Mouse (Mus musculus): ENCODE results near the gene Inf2. TPM values are rescaled to one million over a fixed set of nuclear protein-coding genes. Genes with fewer than 3 reads are reported as not detected.

Inf2 gene
- polyA plus RNA-seq, 1 experiment, result 33.6 TPM

- no peak for DNase-seq
- WGBS, result 49% methylated on average over 21 of the region's 21 CpGs
- H3K4me3 ChIP-seq (replicated peaks; ENCODE audit: extremely low read depth, low read depth, low read length), result no peak overlapping the region
- H3K4me1 ChIP-seq (ENCODE audit: control insufficient read depth, insufficient read depth, low read length), result peaks cover 52% of the 10 kb centered on the region
- TF ChIP-seq POLR2A (IDR thresholded peaks at IDR 0.05; ENCODE audit: borderline replicate concordance, extremely low read depth, low read depth, low read length) (no peak), CTCF (IDR thresholded peaks at IDR 0.05; ENCODE audit: insufficient read depth, low read length) (no peak)
Observed at GRCm38 (mm10) chr12:112592985-112593734, 4.6 kb downstream of the Inf2 start.

- DNase-seq, result no peak
- 48% methylated on average over 16 of the region's 16 CpGs for WGBS
- TF ChIP-seq CTCF (IDR thresholded peaks at IDR 0.05; ENCODE audit: insufficient read depth, low read length) (no peak), POLR2A (IDR thresholded peaks at IDR 0.05; ENCODE audit: borderline replicate concordance, extremely low read depth, low read depth, low read length) (no peak)
- no peak overlapping the region for H3K4me3 ChIP-seq (replicated peaks; ENCODE audit: extremely low read depth, low read depth, low read length)
- H3K4me1 ChIP-seq (ENCODE audit: control insufficient read depth, insufficient read depth, low read length), result peaks cover 50% of the 10 kb centered on the region
Observed at GRCm38 (mm10) chr12:112593951-112594915, 5.6 kb downstream of the Inf2 start.

- peaks cover 42% of the 10 kb centered on the region for H3K4me1 ChIP-seq (ENCODE audit: control insufficient read depth, insufficient read depth, low read length)
Observed at GRCm38 (mm10) chr12:112594989-112595388, 6.4 kb downstream of the Inf2 start.

GRCm38 (mm10) chr12:112595626-112596025, 7.0 kb downstream of the Inf2 start:
- H3K4me3 ChIP-seq (replicated peaks; ENCODE audit: extremely low read depth, low read depth, low read length), result no peak overlapping the region
- DNase-seq, result no peak
- WGBS, result 75% methylated on average over 4 of the region's 4 CpGs
- TF ChIP-seq CTCF (IDR thresholded peaks at IDR 0.05; ENCODE audit: insufficient read depth, low read length) (no peak), POLR2A (IDR thresholded peaks at IDR 0.05; ENCODE audit: borderline replicate concordance, extremely low read depth, low read depth, low read length) (no peak)
- H3K4me1 ChIP-seq (ENCODE audit: control insufficient read depth, insufficient read depth, low read length), result peaks cover 40% of the 10 kb centered on the region

More at GRCm38 (mm10) chr12:112594989-112595388, 6.4 kb downstream of the Inf2 start:
- no peak overlapping the region for H3K4me3 ChIP-seq (replicated peaks; ENCODE audit: extremely low read depth, low read depth, low read length)
- TF ChIP-seq POLR2A (IDR thresholded peaks at IDR 0.05; ENCODE audit: borderline replicate concordance, extremely low read depth, low read depth, low read length) (no peak), CTCF (IDR thresholded peaks at IDR 0.05; ENCODE audit: insufficient read depth, low read length) (no peak)
- WGBS, result 46% methylated on average over 4 of the region's 4 CpGs
- no peak for DNase-seq

- Histone ChIP-seq H3K4me1 (ENCODE audit: control insufficient read depth, insufficient read depth, low read length) (peaks cover 37% of the 10 kb centered on the region), H3K4me3 (replicated peaks; ENCODE audit: extremely low read depth, low read depth, low read length) (no peak overlapping the region)
- TF ChIP-seq POLR2A (IDR thresholded peaks at IDR 0.05; ENCODE audit: borderline replicate concordance, extremely low read depth, low read depth, low read length), result no peak
- TF ChIP-seq CTCF (IDR thresholded peaks at IDR 0.05; ENCODE audit: insufficient read depth, low read length), result no peak
- no peak for DNase-seq
- WGBS, result 48% methylated on average over 9 of the region's 9 CpGs
Observed at GRCm38 (mm10) chr12:112596454-112596853, 7.9 kb downstream of the Inf2 start.

- WGBS, result 76% methylated on average over 14 of the region's 14 CpGs
- no peak for DNase-seq
- no peak overlapping the region for H3K4me3 ChIP-seq (replicated peaks; ENCODE audit: extremely low read depth, low read depth, low read length)
- peaks cover 32% of the 10 kb centered on the region for H3K4me1 ChIP-seq (ENCODE audit: control insufficient read depth, insufficient read depth, low read length)
- no peak for TF ChIP-seq CTCF (IDR thresholded peaks at IDR 0.05; ENCODE audit: insufficient read depth, low read length)
Observed at GRCm38 (mm10) chr12:112596891-112597500, 8.4 kb downstream of the Inf2 start.

GRCm38 (mm10) chr12:112597618-112598017, 9.0 kb downstream of the Inf2 start:
- TF ChIP-seq POLR2A (IDR thresholded peaks at IDR 0.05; ENCODE audit: borderline replicate concordance, extremely low read depth, low read depth, low read length) (no peak), CTCF (IDR thresholded peaks at IDR 0.05; ENCODE audit: insufficient read depth, low read length) (no peak)
- WGBS, result 81% methylated on average over 8 of the region's 8 CpGs
- DNase-seq, result no peak

GRCm38 (mm10) chr12:112599198-112599597, 10.6 kb downstream of the Inf2 start:
- TF ChIP-seq POLR2A (IDR thresholded peaks at IDR 0.05; ENCODE audit: borderline replicate concordance, extremely low read depth, low read depth, low read length) (no peak), CTCF (IDR thresholded peaks at IDR 0.05; ENCODE audit: insufficient read depth, low read length) (no peak)
- DNase-seq, result no peak
- Histone ChIP-seq H3K4me1 (ENCODE audit: control insufficient read depth, insufficient read depth, low read length) (peaks cover 11% of the 10 kb centered on the region), H3K4me3 (replicated peaks; ENCODE audit: extremely low read depth, low read depth, low read length) (no peak overlapping the region)
- 61% methylated on average over 4 of the region's 4 CpGs for WGBS

More at GRCm38 (mm10) chr12:112597618-112598017, 9.0 kb downstream of the Inf2 start:
- Histone ChIP-seq H3K4me1 (ENCODE audit: control insufficient read depth, insufficient read depth, low read length) (peaks cover 27% of the 10 kb centered on the region), H3K4me3 (replicated peaks; ENCODE audit: extremely low read depth, low read depth, low read length) (no peak overlapping the region)

GRCm38 (mm10) chr12:112599942-112600611, 11.5 kb downstream of the Inf2 start:
- Histone ChIP-seq H3K4me3 (replicated peaks; ENCODE audit: extremely low read depth, low read depth, low read length) (no peak overlapping the region), H3K4me1 (ENCODE audit: control insufficient read depth, insufficient read depth, low read length) (peaks cover 4% of the 10 kb centered on the region; the same call in 1 of the 2 replicates)
- no peak for DNase-seq
- 93% methylated on average over 30 of the region's 30 CpGs for WGBS
- TF ChIP-seq POLR2A (IDR thresholded peaks at IDR 0.05; ENCODE audit: borderline replicate concordance, extremely low read depth, low read depth, low read length), result no peak
- no peak for TF ChIP-seq CTCF (IDR thresholded peaks at IDR 0.05; ENCODE audit: insufficient read depth, low read length)

Data from lung, adult 2 months (tissue).